Mouse (Mus musculus) ovary, postnatal 14 days (tissue): ENCODE results near the gene Macf1.

Source experiments
- DNase-seq: peaks from one replicate; pipeline ENCODE4 v3.0.0; 2022; ENCODE audit warnings: low spot score

Gene Macf1

GRCm38 (mm10) chr4:123594381-123594806 is 89.8 kb downstream of the Macf1 start:
- no peak for DNase-seq

GRCm38 (mm10) chr4:123593664-123594063 is 90.5 kb downstream of the Macf1 start:
- no peak for DNase-seq

GRCm38 (mm10) chr4:123592046-123592445 is 92.1 kb downstream of the Macf1 start:
- no peak for DNase-seq

GRCm38 (mm10) chr4:123591026-123591635 is 93.0 kb downstream of the Macf1 start:
- DNase-seq, result no peak

- DNase-seq, result no peak
These were observed 94.7 kb downstream of the Macf1 start for GRCm38 (mm10) chr4:123589496-123589895.

GRCm38 (mm10) chr4:123588353-123589301 is 95.5 kb downstream of the Macf1 start:
- no peak for DNase-seq

- no peak for DNase-seq
These were observed 96.5 kb downstream of the Macf1 start for GRCm38 (mm10) chr4:123587616-123588015.

GRCm38 (mm10) chr4:123584720-123585093 is 99.5 kb downstream of the Macf1 start:
- DNase-seq, result no peak

GRCm38 (mm10) chr4:123584084-123584719 is 100.0 kb downstream of the Macf1 start:
- no peak for DNase-seq

GRCm38 (mm10) chr4:123577469-123578088 is 106.6 kb downstream of the Macf1 start:
- DNase-seq, result no peak

- no peak for DNase-seq
These were observed 111.5 kb downstream of the Macf1 start for GRCm38 (mm10) chr4:123572434-123573336.

- DNase-seq, result no peak
These were observed 112.3 kb downstream of the Macf1 start for GRCm38 (mm10) chr4:123571869-123572268.

GRCm38 (mm10) chr4:123565291-123565861 is 118.8 kb downstream of the Macf1 start:
- no peak for DNase-seq

GRCm38 (mm10) chr4:123564051-123564791 is 119.9 kb downstream of the Macf1 start:
- DNase-seq, result no peak

- DNase-seq, result no peak
These were observed 121.9 kb downstream of the Macf1 start for GRCm38 (mm10) chr4:123562177-123562815.

- DNase-seq, result no peak
These were observed 123.3 kb downstream of the Macf1 start for GRCm38 (mm10) chr4:123560896-123561295.

GRCm38 (mm10) chr4:123558496-123558895 is 125.7 kb downstream of the Macf1 start:
- no peak for DNase-seq

- no peak for DNase-seq
These were observed 128.9 kb downstream of the Macf1 start for GRCm38 (mm10) chr4:123555251-123555650.

- no peak for DNase-seq
These were observed 131.5 kb downstream of the Macf1 start for GRCm38 (mm10) chr4:123552689-123553088.

GRCm38 (mm10) chr4:123548317-123548716 is 135.8 kb downstream of the Macf1 start:
- no peak for DNase-seq
